16 mouse cellular contexts compared by ENCODE assay signal in genomic region chr11:80974616-80975015, GRCm38 (mm10).
DNase-seq lines count a peak whose midpoint lies in the region; ATAC-seq lines count a peak whose summit lies in the region.
"Had no signal": no experiment of that assay in that cellular context is flagged by ENCODE, and none has a peak within 500 bp of the region (broad histone marks: within the 10 kb centered on the region; RNA-seq: fewer than 3 reads in every experiment).

No protein-coding gene starts in this region.

- H3K27me3 ChIP-seq in heart, embryonic 10.5 days (ENCODE audit: insufficient read depth, poor library complexity, severe bottlenecking), result no peaks in the 10 kb centered on the region
- H3K27me3 ChIP-seq in forebrain, embryonic 16.5 days (replicated peaks; ENCODE audit: control insufficient read depth, insufficient read depth, low read length), result no peaks in the 10 kb centered on the region
- H3K27me3 ChIP-seq: embryonic facial prominence, embryonic 15.5 days; limb, embryonic 13.5 days; megakaryocyte, embryonic 14.5 days; stomach, embryonic 15.5 days had no signal

- 89% methylated on average over 5 of the region's 5 CpGs for WGBS in heart, embryonic 10.5 days
- 62% methylated on average over 5 of the region's 5 CpGs for WGBS in forebrain, embryonic 16.5 days

- no peak overlapping the region for H3K27ac ChIP-seq in heart, embryonic 10.5 days
- no peak overlapping the region for H3K27ac ChIP-seq in forebrain, embryonic 16.5 days (ENCODE audit: low read length)
- H3K27ac ChIP-seq: embryonic facial prominence, embryonic 15.5 days; forebrain, embryonic 10.5 days; limb, embryonic 13.5 days; stomach, embryonic 15.5 days had no signal

- peaks cover 4% of the 10 kb centered on the region for H3K4me1 ChIP-seq in heart, embryonic 10.5 days
- no peaks in the 10 kb centered on the region for H3K4me1 ChIP-seq in forebrain, embryonic 16.5 days (replicated peaks; ENCODE audit: control insufficient read depth, insufficient read depth, low read length)
- H3K4me1 ChIP-seq: embryonic facial prominence, embryonic 15.5 days; megakaryocyte, embryonic 14.5 days; stomach, embryonic 15.5 days had no signal

- peak; percentile 26 to 72 for DNase-seq in heart, adult 18-20 months
- DNase-seq in heart, embryonic 10.5 days (ENCODE audit: low spot score), result no peak
- peak; percentile 21 for DNase-seq in layer of hippocampus, adult 9-11 months
- DNase-seq in layer of hippocampus, postnatal 25 days (ENCODE audit: extremely low spot score in 1 of 2, low spot score in 1 of 2), result no peak
- peak; percentile 23 for DNase-seq in testis, postnatal 14 days (ENCODE audit: low spot score)
- DNase-seq in testis, postnatal 10 days (ENCODE audit: low spot score), result no peak
- DNase-seq: embryo, embryonic 11 days; thymus, postnatal 25 days had no signal

- no peak overlapping the region for H3K4me3 ChIP-seq in heart, embryonic 10.5 days
- no peak overlapping the region for H3K4me3 ChIP-seq in forebrain, embryonic 16.5 days (replicated peaks; ENCODE audit: low read length)
- H3K4me3 ChIP-seq: embryonic facial prominence, embryonic 15.5 days; forebrain, embryonic 10.5 days; limb, embryonic 13.5 days; megakaryocyte, embryonic 14.5 days; stomach, embryonic 15.5 days had no signal

- no peaks in the 10 kb centered on the region for H3K9me3 ChIP-seq in heart, embryonic 10.5 days
- no peaks in the 10 kb centered on the region for H3K9me3 ChIP-seq in forebrain, embryonic 16.5 days (ENCODE audit: control insufficient read depth, low read length)
- H3K9me3 ChIP-seq: embryonic facial prominence, embryonic 15.5 days; forebrain, embryonic 10.5 days; limb, embryonic 13.5 days; stomach, embryonic 15.5 days had no signal

- no peaks in the 10 kb centered on the region for H3K36me3 ChIP-seq in heart, embryonic 10.5 days
- H3K36me3 ChIP-seq in forebrain, embryonic 16.5 days (ENCODE audit: control insufficient read depth, insufficient read depth), result no peaks in the 10 kb centered on the region
- H3K36me3 ChIP-seq: embryonic facial prominence, embryonic 15.5 days; forebrain, embryonic 10.5 days; limb, embryonic 13.5 days; stomach, embryonic 15.5 days had no signal

- no peak overlapping the region for H3K9ac ChIP-seq in forebrain, embryonic 16.5 days (replicated peaks; ENCODE audit: low read depth, low read length)
- H3K9ac ChIP-seq: embryonic facial prominence, embryonic 15.5 days; limb, embryonic 13.5 days; stomach, embryonic 15.5 days had no signal

- no peak overlapping the region for H3K4me2 ChIP-seq in forebrain, embryonic 16.5 days (ENCODE audit: low read length)
- H3K4me2 ChIP-seq: embryonic facial prominence, embryonic 15.5 days; heart, embryonic 11.5 days; limb, embryonic 13.5 days; stomach, embryonic 15.5 days had no signal

- ATAC-seq in forebrain, embryonic 16.5 days, result no peak
- ATAC-seq: midbrain, embryonic 16.5 days had no signal

Comparison
In these comparisons a context has a peak if more than half of its experiments do, and no peak if none do; other contexts are left out.
1. DNase-seq: peak in heart, adult 18-20 months (2 of 2), layer of hippocampus, adult 9-11 months (single experiment) and testis, postnatal 14 days (single experiment); none in heart, embryonic 10.5 days (single experiment), layer of hippocampus, postnatal 25 days (0 of 2) and testis, postnatal 10 days (single experiment).